Mouse (Mus musculus) midbrain, embryonic 12.5 days (tissue): ENCODE data around the gene Ccdc88c. TPM values are rescaled to one million over a fixed set of nuclear protein-coding genes. Genes with fewer than 3 reads are reported as not detected.

ENCODE experiments used
- ATAC-seq: fragments of 200-750 bp; cut with Nextera tagmentation; 2 replicates; pipeline ENCODE4 v1.8.0; 2017; ENCODE audit warnings: low read depth, moderate TSS enrichment, moderate library complexity; ENCODE audit not compliant: low FRiP score
- H3K27ac ChIP-seq: fragments of 300-500 bp; sonication (generic); replicated peaks from 2 replicates; pipeline ENCODE4 v1.5.1; 2016; ENCODE audit warnings: mild to moderate bottlenecking
- H3K27me3 ChIP-seq: fragments of 300-500 bp; sonication (generic); 2 replicates; pipeline ENCODE4 v1.6.1; 2016; ENCODE audit warnings: mild to moderate bottlenecking
- H3K36me3 ChIP-seq: fragments of 300-500 bp; sonication (generic); 2 replicates; pipeline ENCODE4 v1.6.1; 2016
- H3K4me1 ChIP-seq: fragments of 300-500 bp; sonication (generic); 2 replicates; pipeline ENCODE4 v1.6.1; 2016
- H3K4me2 ChIP-seq: fragments of 300-500 bp; sonication (generic); replicated peaks from 2 replicates; pipeline ENCODE4 v1.6.1; 2016; ENCODE audit warnings: mild to moderate bottlenecking, moderate library complexity
- H3K4me3 ChIP-seq: fragments of 300-500 bp; sonication (generic); 2 replicates; pipeline ENCODE4 v1.5.1; 2016; ENCODE audit warnings: mild to moderate bottlenecking
- H3K9ac ChIP-seq: fragments of 300-500 bp; sonication (generic); replicated peaks from 2 replicates; pipeline ENCODE4 v1.6.1; 2016; ENCODE audit warnings: mild to moderate bottlenecking, moderate library complexity
- H3K9me3 ChIP-seq: fragments of 300-500 bp; sonication (generic); 2 replicates; pipeline ENCODE4 v1.6.1; 2016; ENCODE audit warnings: mild to moderate bottlenecking
- WGBS: fragments of 180-500 bp; shearing (Covaris S2); methylation state at CpG from one replicate; pipeline ENCODE4 v1.1.7; 2016; 5-methylcytosine and 5-hydroxymethylcytosine counted together
- polyA plus RNA-seq: library from polyadenylated mRNA; unstranded; fragments of >200 nt; fragmentation: Nextera tagmentation; extraction: Ambion mirVana; gene quantifications from 2 replicates; pipeline ENCODE4 v1.2.1, GENCODE M21; 2016

The Ccdc88c gene
- polyA plus RNA-seq, 1 experiment from 2014 or later: 17.1 TPM

GRCm38 (mm10) chr12:101007427-101007826 is 21.4 kb downstream of the Ccdc88c start:
- Histone ChIP-seq H3K4me1 (peaks cover 54% of the 10 kb centered on the region), H3K4me2 (no peak overlapping the region), H3K4me3 (no peak overlapping the region), H3K9ac (no peak overlapping the region), H3K27ac (no peak overlapping the region), H3K36me3 (no peaks in the 10 kb centered on the region), H3K9me3 (no peaks in the 10 kb centered on the region), H3K27me3 (no peaks in the 10 kb centered on the region)
- ATAC-seq: no peak
- 80% methylated on average over 9 of the region's 9 CpGs for whole genome bisulfite sequencing

GRCm38 (mm10) chr12:101005665-101006420 is 23.0 kb downstream of the Ccdc88c start:
- Histone ChIP-seq H3K4me2 (no peak overlapping the region), H3K4me3 (no peak overlapping the region), H3K9me3 (no peaks in the 10 kb centered on the region), H3K4me1 (peaks cover 57% of the 10 kb centered on the region), H3K27ac (peak overlapping the region; percentile 54; the same call in 1 of the 2 replicates), H3K36me3 (no peaks in the 10 kb centered on the region), H3K9ac (no peak overlapping the region), H3K27me3 (no peaks in the 10 kb centered on the region)
- WGBS: 86% methylated on average over 12 of the region's 12 CpGs
- ATAC-seq: no peak

- Histone ChIP-seq H3K9me3 (no peaks in the 10 kb centered on the region), H3K36me3 (no peaks in the 10 kb centered on the region), H3K27me3 (no peaks in the 10 kb centered on the region), H3K9ac (no peak overlapping the region), H3K4me3 (no peak overlapping the region), H3K27ac (peak overlapping the region; percentile 54; the same call in 1 of the 2 replicates), H3K4me2 (no peak overlapping the region), H3K4me1 (peaks cover 57% of the 10 kb centered on the region)
- WGBS: 66% methylated on average over 5 of the region's 5 CpGs
- ATAC-seq: peak; percentile 57
These were observed 23.9 kb downstream of the Ccdc88c start for GRCm38 (mm10) chr12:101004982-101005381.

- no peaks in the 10 kb centered on the region for H3K9me3 ChIP-seq
- no peaks in the 10 kb centered on the region for H3K36me3 ChIP-seq
- H3K27me3 ChIP-seq: no peaks in the 10 kb centered on the region
- no peak overlapping the region for H3K4me3 ChIP-seq
- WGBS: 38% methylated on average over 4 of the region's 4 CpGs
- H3K4me1 ChIP-seq: peaks cover 64% of the 10 kb centered on the region
- H3K9ac ChIP-seq: no peak overlapping the region
- no peak overlapping the region for H3K27ac ChIP-seq
- no peak overlapping the region for H3K4me2 ChIP-seq
- no peak for ATAC-seq
These were observed 25.9 kb downstream of the Ccdc88c start for GRCm38 (mm10) chr12:101002801-101003513.

- Histone ChIP-seq H3K4me1 (peaks cover 70% of the 10 kb centered on the region), H3K4me3 (no peak overlapping the region), H3K9me3 (no peaks in the 10 kb centered on the region), H3K9ac (no peak overlapping the region), H3K27me3 (no peaks in the 10 kb centered on the region), H3K36me3 (no peaks in the 10 kb centered on the region), H3K4me2 (no peak overlapping the region), H3K27ac (no peak overlapping the region)
- WGBS: 48% methylated on average over 7 of the region's 7 CpGs
- 0 out of 2 replicates have a peak, but pooled peaks have one; percentile 10 for ATAC-seq
These were observed 29.5 kb downstream of the Ccdc88c start for GRCm38 (mm10) chr12:100999061-100999954.

- 66% methylated on average over 8 of the region's 8 CpGs for WGBS
- Histone ChIP-seq H3K36me3 (no peaks in the 10 kb centered on the region), H3K9ac (no peak overlapping the region), H3K27ac (no peak overlapping the region), H3K4me3 (no peak overlapping the region), H3K4me2 (no peak overlapping the region), H3K27me3 (peaks cover 6% of the 10 kb centered on the region; the same call in 1 of the 2 replicates), H3K9me3 (no peaks in the 10 kb centered on the region), H3K4me1 (peaks cover 70% of the 10 kb centered on the region)
- no peak for ATAC-seq
These were observed 30.3 kb downstream of the Ccdc88c start for GRCm38 (mm10) chr12:100998564-100998962.

- Histone ChIP-seq H3K4me1 (peaks cover 65% of the 10 kb centered on the region), H3K27ac (peak overlapping the region; percentile 2)
- ATAC-seq: no peak
These were observed 30.9 kb downstream of the Ccdc88c start for GRCm38 (mm10) chr12:100997830-100998563.

GRCm38 (mm10) chr12:100996378-100996898 is 32.4 kb downstream of the Ccdc88c start:
- no peak overlapping the region for H3K9ac ChIP-seq
- no peaks in the 10 kb centered on the region for H3K36me3 ChIP-seq
- no peak overlapping the region for H3K4me2 ChIP-seq
- 15% methylated on average over 5 of the region's 5 CpGs for WGBS
- ATAC-seq: no peak
- peak overlapping the region; percentile 58 for H3K27ac ChIP-seq
- H3K4me3 ChIP-seq: no peak overlapping the region
- H3K27me3 ChIP-seq: peaks cover 7% of the 10 kb centered on the region; the same call in 1 of the 2 replicates
- H3K9me3 ChIP-seq: no peaks in the 10 kb centered on the region
- peaks cover 64% of the 10 kb centered on the region for H3K4me1 ChIP-seq

More at GRCm38 (mm10) chr12:100997830-100998563, 30.9 kb downstream of the Ccdc88c start:
- Histone ChIP-seq H3K9ac (no peak overlapping the region), H3K4me3 (no peak overlapping the region), H3K4me2 (no peak overlapping the region), H3K27me3 (peaks cover 7% of the 10 kb centered on the region; the same call in 1 of the 2 replicates), H3K9me3 (no peaks in the 10 kb centered on the region), H3K36me3 (no peaks in the 10 kb centered on the region)
- 11% methylated on average over 10 of the region's 10 CpGs for WGBS

GRCm38 (mm10) chr12:100995607-100996377 is 33.1 kb downstream of the Ccdc88c start:
- Histone ChIP-seq H3K4me3 (no peak overlapping the region), H3K9me3 (no peaks in the 10 kb centered on the region), H3K27me3 (peaks cover 7% of the 10 kb centered on the region; the same call in 1 of the 2 replicates), H3K9ac (no peak overlapping the region), H3K4me1 (peaks cover 65% of the 10 kb centered on the region), H3K4me2 (no peak overlapping the region), H3K36me3 (no peaks in the 10 kb centered on the region), H3K27ac (peak overlapping the region; percentile 58; the same call in 1 of the 2 replicates)
- no peak for ATAC-seq
- WGBS: 20% methylated on average over 16 of the region's 16 CpGs

GRCm38 (mm10) chr12:100994140-100995015 is 34.5 kb downstream of the Ccdc88c start:
- 70% methylated on average over 3 of the region's 3 CpGs for WGBS
- Histone ChIP-seq H3K36me3 (no peaks in the 10 kb centered on the region), H3K27me3 (peaks cover 7% of the 10 kb centered on the region; the same call in 1 of the 2 replicates), H3K4me1 (peaks cover 74% of the 10 kb centered on the region), H3K4me2 (no peak overlapping the region), H3K9ac (no peak overlapping the region), H3K27ac (no peak overlapping the region), H3K4me3 (no peak overlapping the region), H3K9me3 (no peaks in the 10 kb centered on the region)
- ATAC-seq: no peak
